Mouse (Mus musculus) bone marrow, adult 2 months (tissue): Measurements from ENCODE around the gene Ssr4.

Experiments used
- CTCF ChIP-seq: fragments of 200-500 bp; IDR thresholded peaks from 2 replicates; pipeline ENCODE4 v1.5.1; 2011; ENCODE audit warnings: low read length, control low read depth; ENCODE audit not compliant: control insufficient read depth, insufficient read depth
- POLR2A ChIP-seq: fragments of 200-500 bp; IDR thresholded peaks from 2 replicates; pipeline ENCODE4 v1.6.1; 2011; ENCODE audit warnings: low read depth, mild to moderate bottlenecking, control low read depth, low read length, borderline replicate concordance; ENCODE audit not compliant: control insufficient read depth

DNA sequence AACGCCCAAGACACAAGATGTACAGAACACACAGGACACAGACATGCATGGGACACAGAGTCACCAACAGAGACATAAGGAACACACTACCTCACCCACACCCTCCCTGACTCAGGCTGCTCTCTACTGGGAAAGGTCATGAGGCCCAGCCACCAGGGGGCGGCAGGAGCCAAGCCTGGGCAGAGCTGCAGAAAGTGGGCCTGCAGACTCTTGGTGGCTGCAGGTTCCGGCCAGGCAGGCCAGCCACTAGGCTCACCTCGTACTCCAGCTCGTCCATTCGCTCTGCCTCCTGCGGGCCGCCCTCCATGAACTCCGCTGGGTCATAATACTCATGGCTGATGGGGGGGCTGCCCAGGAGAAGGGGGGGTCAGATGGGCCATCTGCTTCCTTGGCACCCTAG lies 11.7 kb downstream of the Ssr4 start:
- TF ChIP-seq CTCF (peak; percentile 85), POLR2A (no peak)
